In genomic region chrX:143518917-143519316, GRCm38 (mm10) we compare ENCODE assay signal across 8 mouse cellular contexts. TPM values are rescaled to one million over a fixed set of nuclear protein-coding genes. Genes with fewer than 3 reads are reported as not detected.
A peak's percentile ranks its signal among the peaks of the same experiment; 100 is the strongest.
DNase-seq lines count a peak whose midpoint lies in the region; ATAC-seq and TF ChIP-seq lines count a peak whose summit lies in the region.

No protein-coding gene starts in this region.

- H3K36me3 ChIP-seq in heart, embryonic 16.5 days (ENCODE audit: control insufficient read depth, insufficient read depth), result no peaks in the 10 kb centered on the region
- H3K36me3 ChIP-seq in hindbrain, embryonic 10.5 days, result no peaks in the 10 kb centered on the region
- H3K36me3 ChIP-seq in limb, embryonic 14.5 days (ENCODE audit: control insufficient read depth, insufficient read depth, low read length), result no peaks in the 10 kb centered on the region

- no peaks in the 10 kb centered on the region for H3K4me1 ChIP-seq in heart, embryonic 16.5 days (ENCODE audit: control insufficient read depth, insufficient read depth, low read length)
- no peaks in the 10 kb centered on the region for H3K4me1 ChIP-seq in hindbrain, embryonic 10.5 days (replicated peaks)
- no peaks in the 10 kb centered on the region for H3K4me1 ChIP-seq in limb, embryonic 14.5 days (ENCODE audit: control insufficient read depth, insufficient read depth, low read length)

- POLR2A ChIA-PET in Patski (lab: Charles Lee), result no interaction called here

- no peak for DNase-seq in heart, adult 9 months (ENCODE audit: low spot score in 2 of 2)
- no peak for DNase-seq in Patski (ENCODE audit: low read depth, low spot score)
- DNase-seq in hindbrain, embryonic 10.5 days (ENCODE audit: low spot score), result peak; percentile 21
- DNase-seq in limb, embryonic 14.5 days (ENCODE audit: low spot score), result no peak
- no peak for DNase-seq in spleen, postnatal 14 days (ENCODE audit: low spot score in 2 of 2)
- no peak for DNase-seq in adrenal gland, postnatal 36 days
- DNase-seq in heart, postnatal 36 days, result no peak

- no peaks in the 10 kb centered on the region for H3K9me3 ChIP-seq in heart, embryonic 16.5 days (replicated peaks; ENCODE audit: control insufficient read depth, low read length)
- H3K9me3 ChIP-seq in hindbrain, embryonic 10.5 days, result no peaks in the 10 kb centered on the region
- H3K9me3 ChIP-seq in limb, embryonic 14.5 days (ENCODE audit: control insufficient read depth, low read length), result no peaks in the 10 kb centered on the region

- WGBS in heart, embryonic 16.5 days, result 14% methylated on average over 7 of the region's 7 CpGs
- 20% methylated on average over 7 of the region's 7 CpGs for WGBS in hindbrain, embryonic 10.5 days
- 18% methylated on average over 7 of the region's 7 CpGs for WGBS in limb, embryonic 14.5 days

- no peak overlapping the region for H3K27ac ChIP-seq in heart, embryonic 16.5 days (ENCODE audit: low read length)
- peak overlapping the region; percentile 89 for H3K27ac ChIP-seq in hindbrain, embryonic 10.5 days
- H3K27ac ChIP-seq in limb, embryonic 14.5 days (replicated peaks; ENCODE audit: low read depth, low read length), result no peak overlapping the region

- H3K4me3 ChIP-seq in heart, embryonic 16.5 days (ENCODE audit: low read length), result peak overlapping the region; percentile 49
- H3K4me3 ChIP-seq in hindbrain, embryonic 10.5 days, result peak overlapping the region; percentile 55
- peak overlapping the region; percentile 39 for H3K4me3 ChIP-seq in limb, embryonic 14.5 days (replicated peaks; ENCODE audit: low read length)

- no peaks in the 10 kb centered on the region; the same call in 1 of the 2 replicates for H3K27me3 ChIP-seq in heart, embryonic 16.5 days (ENCODE audit: control insufficient read depth, insufficient read depth, low read length)
- H3K27me3 ChIP-seq in Patski, result peaks cover 42% of the 10 kb centered on the region
- H3K27me3 ChIP-seq in hindbrain, embryonic 10.5 days (ENCODE audit: insufficient read depth, poor library complexity, severe bottlenecking), result peaks cover 51% of the 10 kb centered on the region
- H3K27me3 ChIP-seq in limb, embryonic 14.5 days (ENCODE audit: control insufficient read depth, insufficient read depth, low read length), result no peaks in the 10 kb centered on the region

- H3K9ac ChIP-seq in heart, embryonic 16.5 days (ENCODE audit: low read length), result no peak overlapping the region; the same call in 1 of the 2 replicates
- H3K9ac ChIP-seq in limb, embryonic 14.5 days (ENCODE audit: low read depth, low read length, severe bottlenecking), result peak overlapping the region; percentile 47

- no peak for TF ChIP-seq POLR2A in limb, embryonic 14.5 days (IDR thresholded peaks at IDR 0.05; ENCODE audit: borderline replicate concordance, extremely low read depth, insufficient read depth, insufficient read length)

- in situ Hi-C loops in Patski (cut with MboI; ENCODE audit: low pct_unique_long_range_greater_than_20kb), result no loop called here

- CTCF ChIA-PET in Patski (lab: Charles Lee), result interaction anchor here (1.0 kb wide), 1 partner anchor 53 kb away, joined by 3 read pairs; no protein-coding TSS in a partner anchor

- no peak for ATAC-seq in heart, embryonic 16.5 days (replicated peaks; ENCODE audit: extremely low read depth, insufficient read depth, low FRiP score)
- ATAC-seq in Patski, result peak; percentile 60
- no peak for ATAC-seq in limb, embryonic 14.5 days (ENCODE audit: low FRiP score, low read depth)

- no peak for TF ChIP-seq CTCF in Patski (IDR thresholded peaks at IDR 0.05)

- peak overlapping the region; percentile 68 for H3K4me2 ChIP-seq in heart, embryonic 16.5 days (ENCODE audit: low read depth, low read length)
- H3K4me2 ChIP-seq in limb, embryonic 14.5 days (replicated peaks; ENCODE audit: low read depth, low read length, severe bottlenecking), result peak overlapping the region; percentile 53

- intact Hi-C loops in heart, postnatal 36 days (cut with DNase I), result no loop called here

RNA-seq across cellular contexts. Expression of gene Pak3, which starts 0.5 kb away (rescaled TPM):
- 6.9 and 7.9 TPM in 2 replicates for polyA plus RNA-seq in heart, embryonic 16.5 days (2015; fragmentation: Nextera tagmentation; extraction: Ambion mirVana)
- polyA plus RNA-seq in Patski (2021), result 10.1 TPM
- 19.8 and 34.4 TPM in 2 replicates for polyA plus RNA-seq in hindbrain, embryonic 10.5 days (2016; fragmentation: Nextera tagmentation; extraction: Ambion mirVana)
- 3.3 and 3.4 TPM in 2 replicates for polyA plus RNA-seq in limb, embryonic 14.5 days (2012; rRNA removed)
- polyA plus RNA-seq in limb, embryonic 14.5 days (2014; fragmentation: Nextera tagmentation; extraction: Ambion mirVana), result 17.7 and 19.1 TPM in 2 replicates
- total RNA-seq in adrenal gland, postnatal 36 days (2021), result 10 to 100 TPM; 19.6 to 35.2 TPM
- total RNA-seq in heart, postnatal 36 days (2021), result under 1 TPM; 0.33 to 0.79 TPM
